Mouse (Mus musculus) ES-E14 (cell line): ENCODE results near the gene Ap2m1. TPM values are rescaled to one million over a fixed set of nuclear protein-coding genes. Genes with fewer than 3 reads are reported as not detected.

Experiments used
- DNase-seq: peaks from one replicate; pipeline ENCODE4 v3.0.0-alpha.2; 2013; ENCODE audit warnings: low read depth, low spot score
- H3K27ac ChIP-seq: 2 replicates; pipeline ENCODE4 v1.5.1; 2012; ENCODE audit warnings: low read depth, mild to moderate bottlenecking, low read length, moderate library complexity, mixed read lengths; ENCODE audit not compliant: poor library complexity, insufficient read depth, severe bottlenecking
- H3K36me3 ChIP-seq: 2 replicates; pipeline ENCODE4 v1.6.1; 2012; ENCODE audit warnings: mild to moderate bottlenecking, low read length, moderate library complexity, mixed read lengths; ENCODE audit not compliant: control insufficient read depth, poor library complexity, insufficient read depth, severe bottlenecking
- H3K4me1 ChIP-seq, 2 experiments: fragments of 150-350 bp in 1 of 2; sonication (generic) in 1 of 2; 2 replicates each; pipeline ENCODE4 v1.6.1; 2012; ENCODE audit warnings: low read length in 2 of 2, mild to moderate bottlenecking in 1 of 2, mixed read lengths in 1 of 2; ENCODE audit not compliant: control insufficient read depth in 2 of 2, insufficient read depth in 2 of 2, poor library complexity in 1 of 2
- H3K4me3 ChIP-seq, 2 experiments: fragments of 150-350 bp in 1 of 2; sonication (generic) in 1 of 2; 2 replicates each; pipeline ENCODE4 v1.5.1; 2012; ENCODE audit warnings: low read length in 2 of 2, low read depth in 1 of 2, mild to moderate bottlenecking in 1 of 2, mixed read lengths in 1 of 2; ENCODE audit not compliant: insufficient read depth in 1 of 2, poor library complexity in 1 of 2, severe bottlenecking in 1 of 2
- H3K9ac ChIP-seq: 2 replicates; pipeline ENCODE4 v1.6.1; 2012; ENCODE audit warnings: low read depth, mild to moderate bottlenecking, low read length, mixed read lengths; ENCODE audit not compliant: poor library complexity, insufficient read depth, severe bottlenecking
- H3K9me3 ChIP-seq: fragments of 150-350 bp; sonication (generic); 2 replicates; pipeline ENCODE4 v1.6.1; 2012; ENCODE audit warnings: low read depth, mild to moderate bottlenecking, low read length; ENCODE audit not compliant: control insufficient read depth, insufficient read depth
- CHD2 ChIP-seq: IDR thresholded peaks from 2 replicates; pipeline ENCODE4 v1.6.1; 2014; ENCODE audit warnings: mild to moderate bottlenecking, low read depth, low read length, inconsistent platforms
- HCFC1 ChIP-seq: IDR thresholded peaks from 2 replicates; pipeline ENCODE4 v1.6.1; 2012; ENCODE audit warnings: low read length, inconsistent platforms, borderline replicate concordance; ENCODE audit not compliant: insufficient read depth
- MAFK ChIP-seq: IDR thresholded peaks from 2 replicates; pipeline ENCODE4 v1.6.1; 2014; ENCODE audit warnings: mild to moderate bottlenecking, low read depth, low read length, inconsistent platforms; ENCODE audit not compliant: insufficient read depth
- ZC3H11A ChIP-seq: IDR thresholded peaks from 2 replicates; pipeline ENCODE4 v1.6.1; 2012; ENCODE audit warnings: low read depth, mild to moderate bottlenecking, inconsistent platforms, low read length, borderline replicate concordance
- ZNF384 ChIP-seq: IDR thresholded peaks from 2 replicates; pipeline ENCODE4 v1.6.1; 2012; ENCODE audit warnings: low read depth, low read length, inconsistent platforms
- in situ Hi-C, 2 experiments: fragments of 600-800 bp; cut with MboI; formaldehyde crosslinking; loops; one replicate each; pipeline ENCODE4 v1.15.1; 2025; ENCODE audit warnings: low sequenced_read_pairs in 2 of 2, inconsistent platforms in 1 of 2; ENCODE audit not compliant: unreplicated experiment in 2 of 2
- total RNA-seq: library from RNA; depleted of rRNA; stranded (reverse); fragments of 300-350 nt; gene quantifications from 2 replicates; pipeline ENCODE4 v1.2.3, GENCODE M21; 2012

Gene Ap2m1
- total RNA-seq, 1 experiment = 236 TPM

GRCm38 (mm10) chr16:20490581-20490980, 44.7 kb upstream of the Ap2m1 start:
- peaks cover 0 to 2% of the 10 kb centered on the region in 2 experiments; a peak in 2 of 4 replicates for H3K4me1 ChIP-seq
- DNase-seq = no peak
- H3K27ac ChIP-seq = no peak overlapping the region
- TF ChIP-seq MAFK (no peak), ZC3H11A (no peak), CHD2 (no peak), ZNF384 (no peak), HCFC1 (no peak)
- no peak overlapping the region for H3K4me3 ChIP-seq
- H3K36me3 ChIP-seq = no peaks in the 10 kb centered on the region
- in situ Hi-C loops = no loop called here
- no peaks in the 10 kb centered on the region for H3K9me3 ChIP-seq
- no peak overlapping the region for H3K9ac ChIP-seq

- in situ Hi-C loops = no loop called here
- Histone ChIP-seq H3K4me3 (no peak overlapping the region), H3K9ac (no peak overlapping the region), H3K27ac (no peak overlapping the region), H3K4me1 (peaks cover 0 to 2% of the 10 kb centered on the region in 2 experiments; a peak in 1 of 4 replicates), H3K9me3 (no peaks in the 10 kb centered on the region), H3K36me3 (no peaks in the 10 kb centered on the region)
- TF ChIP-seq HCFC1 = no peak
- no peak for TF ChIP-seq ZNF384
- no peak for TF ChIP-seq MAFK
- TF ChIP-seq CHD2 = no peak
- no peak for TF ChIP-seq ZC3H11A
- no peak for DNase-seq
Measured at GRCm38 (mm10) chr16:20491301-20491700, 44.0 kb upstream of the Ap2m1 start.

GRCm38 (mm10) chr16:20493452-20493851, 41.8 kb upstream of the Ap2m1 start:
- no peak for TF ChIP-seq ZNF384
- TF ChIP-seq HCFC1 = no peak
- TF ChIP-seq ZC3H11A = no peak
- no peak for TF ChIP-seq MAFK
- TF ChIP-seq CHD2 = no peak
- Histone ChIP-seq H3K27ac (no peak overlapping the region), H3K4me1 (peaks cover 0 to under 1% of the 10 kb centered on the region in 2 experiments; a peak in 1 of 4 replicates), H3K4me3 (no peak overlapping the region), H3K9ac (no peak overlapping the region), H3K9me3 (no peaks in the 10 kb centered on the region), H3K36me3 (no peaks in the 10 kb centered on the region)
- DNase-seq = no peak
- in situ Hi-C loops = no loop called here

GRCm38 (mm10) chr16:20496671-20497600, 38.3 kb upstream of the Ap2m1 start:
- H3K36me3 ChIP-seq = peaks cover 11% of the 10 kb centered on the region
- H3K4me1 ChIP-seq = peaks cover 0 to 2% of the 10 kb centered on the region in 2 experiments; a peak in 2 of 4 replicates
- H3K9me3 ChIP-seq = no peaks in the 10 kb centered on the region
- in situ Hi-C loops = no loop called here
- H3K4me3 ChIP-seq = no peak overlapping the region
- H3K9ac ChIP-seq = no peak overlapping the region
- no peak for TF ChIP-seq ZC3H11A
- no peak for TF ChIP-seq HCFC1
- TF ChIP-seq MAFK = no peak
- TF ChIP-seq ZNF384 = no peak
- no peak for TF ChIP-seq CHD2
- no peak for DNase-seq
- no peak overlapping the region for H3K27ac ChIP-seq
